Mouse (Mus musculus): ENCODE measurements around the gene Olfr889.
"Not testable (repeated sequence)": the region's sequence is repeated elsewhere in the genome, so short reads cannot be mapped to it uniquely, and the experiment has no call there.

Gene Olfr889

DNA sequence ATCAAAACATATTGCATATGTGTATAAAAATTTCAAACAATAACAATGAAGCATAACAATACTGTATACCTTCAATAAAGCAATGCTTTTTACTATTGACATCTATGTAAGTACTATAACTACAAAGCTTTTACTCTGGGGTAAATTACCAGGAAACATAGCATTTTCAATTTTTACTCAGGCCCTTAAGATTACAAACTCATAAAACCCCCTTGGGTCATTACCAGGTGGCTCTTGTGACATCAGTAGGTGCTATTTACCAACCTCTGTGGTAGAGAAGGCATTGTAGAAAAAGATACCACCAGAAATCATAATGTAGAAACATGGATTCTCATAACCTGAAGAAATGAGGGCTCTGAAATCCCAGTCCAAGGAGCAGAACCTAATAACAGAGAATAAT lies at the start of gene Olfr889:
TSS of gene Olfr889 (plus strand) at position 301 of the 400 bp plus-strand sequence.
- DNase-seq (ENCODE audit: low spot score in 2 of 2), result no peak

DNA sequence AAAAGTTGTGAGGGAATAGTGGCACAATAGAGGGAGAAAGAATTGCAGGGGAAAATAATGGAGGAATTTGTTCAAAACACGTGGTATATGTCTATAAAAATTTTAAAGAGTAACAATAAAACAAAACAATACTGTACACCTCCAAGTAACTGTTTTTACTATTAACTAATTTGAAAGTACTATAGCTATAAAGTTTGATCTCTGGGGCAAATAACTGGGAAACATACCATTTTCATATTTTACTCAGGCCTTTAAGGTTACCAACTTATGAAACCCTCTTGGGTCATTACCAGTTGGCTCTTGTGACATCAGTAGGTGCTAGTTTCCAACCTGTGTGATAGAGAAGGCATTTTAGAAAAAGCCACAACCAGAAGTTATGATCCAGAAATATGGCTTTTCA lies 31.2 kb upstream of the Olfr889 start, which contains the start of gene Olfr887:
TSS of gene Olfr887 (plus strand) at position 301 of the 400 bp plus-strand sequence.
- no peak for DNase-seq (ENCODE audit: low spot score in 2 of 2)

DNA sequence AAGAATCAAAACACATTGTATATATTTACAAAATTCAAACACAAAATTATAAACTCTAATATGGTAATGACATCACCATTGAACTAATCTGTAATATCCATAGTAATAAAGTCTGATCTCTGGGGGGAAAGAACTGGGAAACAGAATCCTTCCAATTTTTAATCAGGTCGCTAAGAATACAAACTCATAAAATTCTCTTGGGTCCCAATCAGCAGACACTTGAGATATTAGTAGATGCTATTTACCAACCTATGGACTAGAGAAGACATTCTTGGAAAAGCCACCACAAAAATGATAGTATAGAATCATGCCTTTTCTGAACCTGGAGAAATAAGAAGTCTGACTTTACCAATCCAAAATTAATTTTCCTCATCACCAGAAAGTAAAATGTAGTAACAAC lies 7.2 kb upstream of the Olfr889 start, which contains the start of gene Olfr888:
TSS of gene Olfr888 (plus strand) at position 301 of the 400 bp plus-strand sequence.
- no peak for DNase-seq (ENCODE audit: low spot score in 2 of 2)

GRCm38 (mm10) chr9:38142217-38142616 lies 27.2 kb downstream of the Olfr889 start, which contains the start of gene Olfr890:
Olfr890 (plus strand) TSS chr9:38142517.
- no peak for DNase-seq (ENCODE audit: low spot score in 2 of 2)

- not testable (repeated sequence) for DNase-seq (ENCODE audit: low spot score in 2 of 2)
Measured at GRCm38 (mm10) chr9:38168341-38168740, 53.3 kb downstream of the Olfr889 start.

Data from cerebellum, postnatal 4 days (tissue).